Mouse (Mus musculus): ENCODE data around the gene Vmp1. TPM values are rescaled to one million over a fixed set of nuclear protein-coding genes. Genes with fewer than 3 reads are reported as not detected.
A peak's percentile ranks its signal among the peaks of the same experiment; 100 is the strongest.

The Vmp1 gene
- polyA plus RNA-seq, 1 experiment from 2014 or later, result 95.0 TPM

DNA sequence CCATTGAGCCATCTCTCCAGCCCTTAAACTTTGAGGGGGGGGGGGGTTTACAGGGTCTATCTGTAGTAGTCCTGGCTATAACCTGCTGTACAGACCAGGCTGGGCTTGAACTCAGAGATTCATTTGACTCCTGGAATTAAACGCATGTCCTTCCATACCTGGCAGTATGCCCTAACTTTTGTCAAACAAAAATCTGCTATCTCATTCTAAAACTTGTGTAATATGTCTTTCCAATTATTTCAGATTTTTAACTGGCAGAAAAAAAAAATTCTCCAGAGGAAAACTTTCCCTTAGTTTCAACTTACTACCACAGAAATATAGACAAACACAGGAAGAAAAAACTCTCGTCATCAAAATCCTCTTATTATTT is 143.2 kb downstream of the Vmp1 start:
- ATAC-seq (replicated peaks; ENCODE audit: extremely low read depth, insufficient read depth, low FRiP score), result no peak
- no peaks in the 10 kb centered on the region for H3K9me3 ChIP-seq (replicated peaks; ENCODE audit: control insufficient read depth, low read length)
- H3K4me1 ChIP-seq (ENCODE audit: control insufficient read depth, insufficient read depth, low read length), result peaks cover 24% of the 10 kb centered on the region
- WGBS, result 80% methylated on average over 2 of the region's 2 CpGs
- H3K4me2 ChIP-seq (ENCODE audit: low read depth, low read length), result no peak overlapping the region
- H3K27me3 ChIP-seq (ENCODE audit: control insufficient read depth, insufficient read depth, low read length), result no peaks in the 10 kb centered on the region
- H3K9ac ChIP-seq (ENCODE audit: low read length), result no peak overlapping the region
- peaks cover 4% of the 10 kb centered on the region; the same call in 1 of the 2 replicates for H3K36me3 ChIP-seq (ENCODE audit: control insufficient read depth, insufficient read depth)
- no peak overlapping the region for H3K4me3 ChIP-seq (ENCODE audit: low read length)
- H3K27ac ChIP-seq (ENCODE audit: low read length), result no peak overlapping the region

DNA sequence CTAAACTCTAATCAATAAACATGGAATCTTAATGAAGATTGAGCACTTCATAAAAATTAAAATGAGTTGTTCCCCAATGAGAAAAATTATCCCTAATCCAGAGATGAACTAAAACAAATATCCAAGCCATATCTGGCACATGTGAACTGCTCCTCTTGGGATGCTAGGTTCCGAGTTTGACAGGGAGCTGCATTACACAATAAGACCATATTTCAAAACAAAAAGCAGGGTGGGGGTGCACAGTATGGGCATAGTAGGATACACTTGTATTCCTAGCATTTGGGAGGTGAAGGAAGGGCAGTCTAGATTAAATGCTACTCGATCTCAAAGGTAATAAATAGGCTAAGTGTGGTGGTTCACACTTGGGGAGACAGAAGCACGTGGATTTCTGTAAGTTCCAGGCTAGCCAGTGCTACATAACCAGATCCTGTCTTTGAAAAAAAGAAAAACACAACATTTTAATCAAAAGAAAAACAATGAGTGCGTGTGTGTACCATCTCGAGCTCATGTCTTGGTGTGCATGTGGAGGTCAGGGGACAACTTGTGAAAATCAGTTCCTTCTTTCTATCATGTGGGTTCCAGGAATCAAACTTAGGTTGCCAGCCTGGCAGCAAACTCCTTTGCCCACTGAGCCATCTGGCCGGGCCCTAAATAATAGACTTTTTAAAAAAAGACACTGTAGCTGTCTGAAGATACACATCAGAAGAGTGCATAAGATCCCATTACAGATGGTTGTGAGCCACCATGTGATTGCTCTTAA is 143.7 kb downstream of the Vmp1 start:
- peaks cover 4% of the 10 kb centered on the region; the same call in 1 of the 2 replicates for H3K36me3 ChIP-seq (ENCODE audit: control insufficient read depth, insufficient read depth)
- no peak overlapping the region for H3K27ac ChIP-seq (ENCODE audit: low read length)
- no peak for ATAC-seq (replicated peaks; ENCODE audit: extremely low read depth, insufficient read depth, low FRiP score)
- peaks cover 23% of the 10 kb centered on the region for H3K4me1 ChIP-seq (ENCODE audit: control insufficient read depth, insufficient read depth, low read length)
- WGBS, result 74% methylated on average over 6 of the region's 6 CpGs
- H3K4me2 ChIP-seq (ENCODE audit: low read depth, low read length), result no peak overlapping the region
- H3K9ac ChIP-seq (ENCODE audit: low read length), result no peak overlapping the region
- no peaks in the 10 kb centered on the region for H3K27me3 ChIP-seq (ENCODE audit: control insufficient read depth, insufficient read depth, low read length)
- H3K9me3 ChIP-seq (replicated peaks; ENCODE audit: control insufficient read depth, low read length), result no peaks in the 10 kb centered on the region
- H3K4me3 ChIP-seq (ENCODE audit: low read length), result no peak overlapping the region

DNA sequence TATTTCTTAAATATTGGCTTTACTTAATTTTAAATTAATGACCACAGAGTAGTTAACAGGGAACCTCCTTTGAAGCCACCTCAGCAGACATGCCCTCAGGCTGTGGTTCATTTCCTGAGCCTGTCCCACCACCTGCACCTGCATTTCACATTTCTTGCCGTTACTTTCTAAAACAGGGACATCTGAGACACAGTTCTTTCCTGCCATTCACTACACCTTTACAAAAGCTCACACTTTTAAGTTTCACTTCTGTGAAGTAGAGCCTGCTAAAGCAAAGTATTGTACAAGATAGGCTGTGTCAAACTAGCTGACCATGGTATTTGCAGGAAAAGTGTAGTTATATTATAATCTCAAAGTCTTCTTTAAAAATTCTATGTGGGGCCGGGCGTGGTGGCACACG is 144.8 kb downstream of the Vmp1 start:
- Histone ChIP-seq H3K27me3 (ENCODE audit: control insufficient read depth, insufficient read depth, low read length) (no peaks in the 10 kb centered on the region), H3K4me2 (ENCODE audit: low read depth, low read length) (no peak overlapping the region), H3K36me3 (ENCODE audit: control insufficient read depth, insufficient read depth) (peaks cover 5% of the 10 kb centered on the region; the same call in 1 of the 2 replicates), H3K9me3 (replicated peaks; ENCODE audit: control insufficient read depth, low read length) (no peaks in the 10 kb centered on the region), H3K4me1 (ENCODE audit: control insufficient read depth, insufficient read depth, low read length) (peaks cover 23% of the 10 kb centered on the region), H3K4me3 (ENCODE audit: low read length) (no peak overlapping the region), H3K27ac (ENCODE audit: low read length) (no peak overlapping the region), H3K9ac (ENCODE audit: low read length) (no peak overlapping the region)
- no peak for ATAC-seq (replicated peaks; ENCODE audit: extremely low read depth, insufficient read depth, low FRiP score)
- 87% methylated on average over 4 of the region's 4 CpGs for WGBS

DNA sequence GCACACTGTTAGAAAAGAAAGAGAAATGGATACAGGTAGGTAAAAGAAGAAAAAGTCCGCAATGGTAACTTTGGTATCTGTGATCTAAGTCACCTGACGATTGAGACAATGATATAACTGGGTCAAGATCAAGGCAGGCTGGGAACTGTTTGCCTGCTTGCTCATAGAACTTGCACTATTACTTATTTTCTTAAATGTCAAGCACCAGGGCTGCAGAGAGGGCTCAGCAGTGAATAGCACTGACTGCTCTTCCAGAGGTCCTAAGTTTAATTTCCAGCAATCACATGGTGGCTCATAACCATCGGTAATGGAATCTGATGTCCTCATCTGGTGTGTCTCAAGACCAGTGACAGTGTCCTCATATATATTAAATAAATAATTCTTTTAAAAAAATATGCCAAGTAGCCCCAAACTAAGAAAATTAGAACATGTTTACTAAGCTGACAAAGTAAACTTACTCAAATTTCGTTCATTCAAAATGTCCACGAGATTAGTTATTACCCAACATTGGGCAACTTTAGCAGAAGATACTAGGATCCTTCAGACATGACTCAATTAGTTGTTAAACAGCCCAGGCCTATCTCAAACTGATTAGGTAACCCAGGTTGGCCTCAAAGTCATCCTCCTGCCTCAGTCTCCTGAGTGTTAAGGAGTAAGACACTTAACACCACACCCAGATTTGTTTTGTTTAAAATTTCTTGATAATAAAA is 149.3 kb downstream of the Vmp1 start:
- Histone ChIP-seq H3K4me2 (ENCODE audit: low read depth, low read length) (no peak overlapping the region), H3K36me3 (ENCODE audit: control insufficient read depth, insufficient read depth) (peaks cover 21% of the 10 kb centered on the region), H3K27ac (ENCODE audit: low read length) (no peak overlapping the region), H3K4me1 (ENCODE audit: control insufficient read depth, insufficient read depth, low read length) (no peaks in the 10 kb centered on the region), H3K4me3 (ENCODE audit: low read length) (no peak overlapping the region), H3K9ac (ENCODE audit: low read length) (no peak overlapping the region), H3K9me3 (replicated peaks; ENCODE audit: control insufficient read depth, low read length) (no peaks in the 10 kb centered on the region), H3K27me3 (ENCODE audit: control insufficient read depth, insufficient read depth, low read length) (no peaks in the 10 kb centered on the region)
- 86% methylated on average over 5 of the region's 5 CpGs for WGBS
- ATAC-seq (replicated peaks; ENCODE audit: extremely low read depth, insufficient read depth, low FRiP score), result no peak

MicroRNAs encoded within 50 kb of the gene (microRNA counts, 519-probe panel; counts per million panel counts)
- microRNA mmu-miR-21, result 3,845 counts per million, percentile 92 among the panel's probes with 10 or more counts

Small RNA genes within 50 kb of the gene (microRNA-seq; reads per million reads assigned to microRNA genes)
- gene Mir21a, result 17,881 reads per million, percentile 97 among the genes with 10 or more reads in this experiment

Other genes with a start within 250 kb of the Vmp1 start
- gene Rnft1, start 199.2 kb downstream of the Vmp1 start, polyA plus RNA-seq (2015; fragmentation: Nextera tagmentation; extraction: Ambion mirVana), result 44.7 and 50.3 TPM in 2 replicates
- 39.8 and 40.8 TPM in 2 replicates for gene Rps6kb1, start 139.0 kb downstream of the Vmp1 start, polyA plus RNA-seq (2015; fragmentation: Nextera tagmentation; extraction: Ambion mirVana)
- gene Tubd1, start 138.8 kb downstream of the Vmp1 start, polyA plus RNA-seq (2015; fragmentation: Nextera tagmentation; extraction: Ambion mirVana), result 13.6 and 14.3 TPM in 2 replicates
- gene Ptrh2, start 149 bp upstream of the Vmp1 start, polyA plus RNA-seq (2015; fragmentation: Nextera tagmentation; extraction: Ambion mirVana), result 19.2 and 19.8 TPM in 2 replicates
- 119 and 127 TPM in 2 replicates for gene Cltc, start 73.7 kb upstream of the Vmp1 start, polyA plus RNA-seq (2015; fragmentation: Nextera tagmentation; extraction: Ambion mirVana)
- gene Dhx40, start 123.9 kb upstream of the Vmp1 start, polyA plus RNA-seq (2015; fragmentation: Nextera tagmentation; extraction: Ambion mirVana), result 14.9 and 16.1 TPM in 2 replicates

All from heart, embryonic 16.5 days (tissue).